Mouse (Mus musculus) left cerebral cortex, postnatal 4 days (tissue): Measurements from ENCODE around the gene Celf2. TPM values are rescaled to one million over a fixed set of nuclear protein-coding genes. Genes with fewer than 3 reads are reported as not detected.

ENCODE experiments used
- DNase-seq: peaks from one replicate; pipeline ENCODE4 v3.0.0-alpha.2; 2022
- intact Hi-C: fragments of 180-260 bp; cut with DNase I; formaldehyde crosslinking; loops from one replicate; pipeline ENCODE4 v1.15.1; 2025
- total RNA-seq, 2 experiments: library from RNA; stranded (reverse); gene quantifications; 2 replicates each; pipeline ENCODE4 v1.2.3; 2021

Celf2 gene
- total RNA-seq, 2 experiments from 2014 or later, result 705 to 801 TPM

DNA sequence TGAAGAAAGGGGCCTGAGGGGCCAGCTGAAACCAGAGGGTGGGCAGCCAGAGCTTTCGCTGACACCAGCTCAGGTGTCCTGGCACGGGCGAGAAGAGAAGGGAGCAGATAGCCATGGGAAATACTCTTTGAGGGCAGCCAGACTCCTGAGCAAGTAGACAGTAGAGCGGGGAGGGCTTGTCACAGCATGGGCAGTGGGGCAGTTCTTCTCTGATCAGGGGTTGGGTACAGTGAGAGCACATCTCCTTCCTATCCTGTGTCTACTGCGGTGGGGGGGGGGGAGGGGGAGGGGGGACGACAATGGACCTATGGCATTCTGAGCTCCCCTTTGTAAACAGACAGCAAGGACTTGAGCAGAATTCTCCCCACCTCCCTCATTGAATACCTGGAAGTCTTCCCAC is 968.5 kb downstream of the Celf2 start:
- no peak for DNase-seq
- intact Hi-C loops, result no loop called here

DNA sequence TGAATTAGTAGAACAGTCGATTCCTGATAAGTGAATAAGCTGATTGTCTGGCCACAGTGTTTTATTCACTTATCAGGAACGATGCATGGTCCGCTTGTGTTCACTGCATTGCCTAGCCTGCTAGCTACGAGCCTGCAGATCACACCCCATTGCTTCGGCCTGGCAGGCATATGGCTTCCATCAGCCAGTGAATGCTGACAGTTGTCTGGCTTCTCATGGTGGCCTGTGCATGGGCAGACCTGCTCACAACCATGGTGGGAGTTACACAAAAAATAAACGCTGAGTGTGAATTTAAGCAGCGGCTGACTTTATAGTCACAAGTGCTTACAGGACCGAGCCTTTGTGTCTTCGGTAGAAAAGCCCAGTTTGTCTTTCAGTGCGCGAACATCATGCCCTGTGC is 969.3 kb downstream of the Celf2 start:
- intact Hi-C loops, result no loop called here

DNA sequence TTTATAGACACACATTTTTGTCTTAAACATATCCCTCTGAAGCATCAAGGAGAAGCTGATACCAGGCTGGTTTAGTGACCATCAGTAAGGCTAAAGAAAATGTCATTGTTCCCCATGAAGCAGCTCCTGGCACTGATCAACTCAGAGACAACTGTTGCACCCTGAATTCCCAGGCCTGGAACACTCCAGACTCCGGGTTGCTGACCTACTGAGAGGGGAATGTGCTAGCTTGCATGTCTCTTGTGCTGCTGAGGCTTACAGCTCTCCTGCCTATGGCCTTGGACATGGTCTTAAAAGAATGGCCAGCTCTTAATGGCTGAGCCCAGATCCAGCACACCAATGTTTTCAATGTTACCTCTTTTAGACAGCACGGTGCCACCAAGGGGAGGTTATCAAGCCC is 970.9 kb downstream of the Celf2 start:
- DNase-seq, result no peak
- intact Hi-C loops, result no loop called here

More for the DNA sequence above, 969.3 kb downstream of the Celf2 start:
- peak; percentile 34 for DNase-seq

DNA sequence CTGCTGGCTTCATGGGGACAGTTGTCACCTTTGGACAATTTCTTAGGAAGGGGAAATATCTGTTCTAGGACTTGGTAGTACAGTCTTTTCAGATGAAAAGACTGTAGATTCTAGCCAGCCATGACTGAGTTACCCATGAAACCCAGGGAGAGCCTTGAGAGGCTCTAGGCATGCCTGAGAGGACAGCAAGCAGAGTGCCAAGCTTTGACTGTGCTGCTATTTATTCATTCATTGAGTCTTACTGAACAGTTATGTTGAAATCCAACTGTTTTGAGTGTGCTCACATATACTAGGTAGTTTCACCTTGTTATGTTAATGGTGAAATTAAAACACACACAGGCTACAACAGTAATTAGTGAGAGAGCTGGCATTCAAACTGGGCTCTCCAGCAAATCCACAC is 971.3 kb downstream of the Celf2 start:
- intact Hi-C loops, result no loop called here
- DNase-seq, result no peak

DNA sequence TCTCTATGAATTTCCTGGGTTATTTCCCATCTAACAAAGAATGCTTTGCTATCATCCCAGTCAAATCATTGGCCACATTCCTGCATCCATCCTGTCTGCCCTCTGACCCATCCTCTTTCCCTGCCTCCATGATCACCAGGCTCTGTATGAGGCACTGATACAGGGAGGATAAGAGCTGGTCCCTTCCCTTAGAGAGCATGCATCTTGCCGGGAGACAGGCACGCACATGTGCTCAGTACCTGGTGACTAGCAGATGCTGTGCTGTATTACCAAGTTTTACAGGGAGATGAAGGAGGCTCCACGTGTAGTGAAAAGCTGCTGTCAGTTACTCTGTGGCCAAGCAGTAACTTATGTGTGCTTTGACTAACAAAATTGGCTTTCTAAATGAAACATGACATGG is 972.0 kb downstream of the Celf2 start:
- intact Hi-C loops, result no loop called here
- no peak for DNase-seq

DNA sequence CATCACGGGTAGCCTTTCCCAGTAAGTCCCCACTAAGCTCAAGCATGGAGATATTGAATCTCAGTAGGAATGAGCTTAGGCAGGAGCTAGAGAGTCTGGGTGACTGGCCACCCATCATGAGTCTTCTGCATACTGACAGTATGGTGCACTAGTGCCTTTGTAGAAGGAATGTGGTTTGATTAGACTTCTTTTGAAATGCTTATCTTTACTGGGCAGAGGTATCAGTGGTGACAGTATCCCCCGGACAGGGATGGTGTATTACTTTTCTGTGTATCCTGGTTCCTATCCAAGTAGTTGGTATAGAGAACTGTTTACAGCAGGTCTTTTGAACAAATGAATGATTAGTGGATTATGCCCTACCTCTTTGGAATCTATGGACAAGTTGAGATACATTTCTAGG is 973.0 kb downstream of the Celf2 start:
- intact Hi-C loops, result no loop called here
- DNase-seq, result no peak

DNA sequence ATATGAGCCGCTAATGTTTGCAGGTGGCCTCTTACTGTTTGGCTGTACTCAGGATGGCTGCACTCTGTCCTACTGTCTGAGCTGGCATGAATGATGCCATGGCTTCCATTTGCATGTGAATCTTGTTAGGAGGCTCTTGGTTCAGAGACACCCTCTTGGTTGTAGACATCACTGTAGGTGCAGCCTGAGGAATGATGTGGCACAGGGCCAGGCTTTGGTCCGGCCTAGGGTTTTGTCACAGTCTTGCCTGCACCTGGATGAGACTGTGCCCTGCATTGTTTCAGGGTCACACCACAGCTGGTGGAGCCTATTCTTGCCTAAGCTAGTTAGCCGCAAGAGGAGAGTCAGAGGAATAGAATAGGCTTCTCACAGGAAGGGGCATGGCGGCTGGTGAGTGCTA is 977.0 kb downstream of the Celf2 start:
- intact Hi-C loops, result no loop called here
- no peak for DNase-seq

DNA sequence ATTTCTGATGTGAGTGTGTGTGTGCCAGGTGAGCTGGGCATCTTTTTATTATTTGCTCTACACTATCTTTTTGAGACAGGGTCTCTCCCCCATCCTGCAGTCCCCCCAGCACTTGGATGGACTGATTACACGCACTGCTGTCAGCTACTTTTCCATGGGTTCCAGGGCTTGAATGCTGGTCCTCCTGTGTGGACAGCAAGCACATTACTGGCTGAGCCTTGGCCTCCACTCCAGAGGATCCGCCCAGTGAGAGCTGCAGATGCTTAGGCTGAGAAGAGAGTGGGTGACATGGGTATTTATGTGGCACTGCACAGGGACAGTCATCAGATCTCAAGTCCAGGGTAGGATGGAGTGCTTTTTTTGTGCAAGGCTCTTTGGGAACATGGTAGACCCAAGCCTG is 981.3 kb downstream of the Celf2 start:
- intact Hi-C loops, result no loop called here
- DNase-seq, result no peak

DNA sequence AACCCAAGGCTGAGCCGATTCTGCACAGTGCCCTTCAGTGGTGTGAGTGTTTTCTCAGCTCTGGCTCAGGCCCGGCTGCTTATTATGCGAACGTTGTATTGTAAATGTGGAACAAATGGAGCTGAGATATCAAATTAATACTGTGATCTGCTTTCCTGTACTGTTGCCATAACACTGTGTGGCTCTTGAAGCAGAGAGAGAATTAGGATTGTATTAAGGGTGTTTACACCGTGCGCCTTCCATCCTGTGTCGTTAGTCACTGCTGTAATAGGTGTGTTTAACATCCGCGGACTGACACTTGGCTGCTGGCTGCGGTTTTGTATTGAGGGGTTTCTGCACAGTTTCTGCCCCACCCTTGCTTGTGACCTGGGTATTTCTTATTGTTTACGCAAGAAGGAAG is 982.5 kb downstream of the Celf2 start:
- DNase-seq, result no peak
- intact Hi-C loops, result no loop called here

DNA sequence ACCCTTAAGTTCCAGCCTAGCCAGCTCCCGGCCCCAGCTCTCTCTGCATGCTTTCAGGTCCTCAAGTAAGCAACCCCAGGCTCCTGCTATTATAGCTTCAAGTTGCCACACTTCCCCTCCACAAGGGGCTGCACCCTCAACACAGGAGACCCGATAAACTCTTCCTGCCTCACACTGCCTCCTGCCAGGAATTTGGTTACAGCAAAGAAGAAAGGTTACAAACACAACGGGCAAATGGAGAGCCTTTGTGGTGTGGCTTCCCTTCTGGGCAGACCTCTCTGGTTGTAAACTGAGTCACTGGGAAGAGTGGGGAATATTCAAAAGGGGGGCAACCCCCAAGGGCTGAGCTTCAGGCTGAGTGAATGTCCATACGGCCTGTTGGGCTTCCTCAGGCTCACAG is 983.1 kb downstream of the Celf2 start:
- DNase-seq, result no peak
- intact Hi-C loops, result no loop called here

DNA sequence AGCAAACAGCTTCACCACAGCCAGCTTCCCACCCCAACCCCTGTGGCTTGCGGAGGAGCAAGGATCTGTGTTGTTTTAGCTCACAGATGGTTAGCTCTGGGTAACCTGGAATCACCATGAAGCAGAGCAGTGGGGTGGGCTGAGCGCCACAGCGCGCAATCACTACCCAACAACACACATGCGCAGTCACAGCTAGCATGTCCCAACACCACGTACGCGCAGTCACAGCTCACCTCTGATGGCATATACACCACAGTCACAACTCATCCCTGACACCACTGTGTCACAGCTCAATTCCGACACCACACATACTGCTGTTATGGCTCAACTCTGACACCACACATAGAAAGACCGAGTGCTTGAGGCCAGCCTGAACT is 985.5 kb downstream of the Celf2 start:
- intact Hi-C loops, result no loop called here
- no peak for DNase-seq

DNA sequence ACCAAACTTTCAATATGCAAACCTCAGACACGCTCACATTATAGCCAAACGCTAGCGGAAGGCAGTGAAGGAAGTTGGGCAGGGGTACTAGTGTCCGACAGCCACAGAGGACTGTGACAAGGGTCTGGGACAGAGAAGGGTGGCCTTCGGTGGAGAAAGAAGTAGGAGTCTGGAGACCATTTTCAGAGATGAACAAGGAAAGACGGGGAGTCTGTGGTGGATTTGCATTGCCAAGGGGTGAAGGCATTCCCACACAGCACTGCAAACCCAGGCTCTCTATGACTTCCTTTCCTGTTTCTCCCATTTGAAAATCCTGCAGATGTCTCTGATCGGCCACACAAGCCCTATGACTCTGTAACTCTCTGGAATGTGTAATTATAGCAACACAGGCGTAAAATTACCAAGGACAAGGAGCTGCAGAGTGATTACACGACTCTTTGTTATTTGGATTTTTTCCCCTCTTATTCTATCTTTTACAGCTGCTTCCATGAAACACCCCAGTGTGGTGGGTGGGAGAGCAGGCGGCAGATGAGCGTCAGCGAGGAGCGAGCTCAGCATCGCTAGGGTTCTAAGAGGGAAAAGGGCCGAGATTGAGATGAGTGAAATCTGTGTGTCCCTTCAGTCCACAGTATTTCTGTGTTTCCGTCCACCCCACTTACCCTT is 986.0 kb downstream of the Celf2 start:
- intact Hi-C loops, result no loop called here
- no peak for DNase-seq

DNA sequence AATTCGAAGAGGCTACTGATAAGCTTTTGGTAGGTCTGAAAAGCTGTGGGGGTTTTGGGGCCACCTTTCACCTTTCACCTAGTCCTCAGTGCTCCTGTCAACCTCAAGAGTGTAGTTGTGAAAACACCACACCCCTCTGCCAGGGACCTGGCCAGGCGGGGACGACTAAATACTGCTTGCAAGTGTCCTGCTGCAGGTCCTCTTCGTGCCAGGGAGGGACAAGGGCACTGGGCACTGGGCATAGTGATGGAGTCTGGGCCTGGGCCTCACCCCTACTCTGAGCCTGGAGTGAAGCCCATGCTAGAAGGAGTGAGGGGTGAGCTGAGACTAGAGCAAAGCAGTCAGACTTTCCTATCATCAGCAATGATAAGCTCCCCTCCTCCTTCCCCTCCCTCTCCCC is 987.0 kb downstream of the Celf2 start:
- no peak for DNase-seq
- intact Hi-C loops, result no loop called here

DNA sequence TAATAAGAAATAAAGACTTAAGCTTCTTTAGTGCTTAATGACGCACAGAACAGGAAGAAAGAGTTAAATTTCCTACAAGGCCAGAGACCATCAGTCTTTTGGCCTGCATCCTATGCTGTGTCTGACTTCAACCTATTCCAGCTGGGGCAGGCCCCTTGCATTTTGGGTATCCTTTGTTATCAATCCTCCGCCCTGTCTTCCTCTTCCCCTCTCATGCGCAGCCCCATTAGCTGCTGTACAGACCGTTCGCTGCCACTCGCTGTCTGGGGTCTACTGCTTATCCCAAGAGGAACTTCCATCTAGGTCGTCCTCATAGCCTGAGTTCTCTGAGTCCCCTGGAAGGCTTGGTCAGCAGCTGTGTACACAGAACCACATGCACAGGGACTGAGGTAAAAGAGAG is 996.2 kb downstream of the Celf2 start:
- intact Hi-C loops, result no loop called here
- DNase-seq, result no peak

DNA sequence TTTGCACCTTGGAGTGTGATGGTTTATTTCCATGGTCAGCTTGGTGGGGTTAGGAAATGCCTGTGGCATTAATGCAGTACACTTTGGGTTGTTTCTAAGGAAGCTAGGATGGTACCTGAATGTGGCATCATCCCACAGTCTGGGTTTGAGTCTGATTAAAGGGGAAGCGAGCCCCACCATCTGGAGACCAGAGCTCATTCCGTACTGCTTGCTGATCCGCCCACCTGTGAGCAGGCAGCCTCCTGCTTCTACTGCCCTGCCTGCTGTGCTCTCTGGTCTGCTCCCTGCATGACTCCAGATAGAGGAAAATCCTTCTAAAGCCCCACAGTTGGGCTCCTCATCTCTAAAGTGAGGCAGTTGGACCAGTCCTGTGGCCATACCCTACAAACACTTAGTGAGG is 1002.3 kb downstream of the Celf2 start:
- intact Hi-C loops, result no loop called here
- no peak for DNase-seq

DNA sequence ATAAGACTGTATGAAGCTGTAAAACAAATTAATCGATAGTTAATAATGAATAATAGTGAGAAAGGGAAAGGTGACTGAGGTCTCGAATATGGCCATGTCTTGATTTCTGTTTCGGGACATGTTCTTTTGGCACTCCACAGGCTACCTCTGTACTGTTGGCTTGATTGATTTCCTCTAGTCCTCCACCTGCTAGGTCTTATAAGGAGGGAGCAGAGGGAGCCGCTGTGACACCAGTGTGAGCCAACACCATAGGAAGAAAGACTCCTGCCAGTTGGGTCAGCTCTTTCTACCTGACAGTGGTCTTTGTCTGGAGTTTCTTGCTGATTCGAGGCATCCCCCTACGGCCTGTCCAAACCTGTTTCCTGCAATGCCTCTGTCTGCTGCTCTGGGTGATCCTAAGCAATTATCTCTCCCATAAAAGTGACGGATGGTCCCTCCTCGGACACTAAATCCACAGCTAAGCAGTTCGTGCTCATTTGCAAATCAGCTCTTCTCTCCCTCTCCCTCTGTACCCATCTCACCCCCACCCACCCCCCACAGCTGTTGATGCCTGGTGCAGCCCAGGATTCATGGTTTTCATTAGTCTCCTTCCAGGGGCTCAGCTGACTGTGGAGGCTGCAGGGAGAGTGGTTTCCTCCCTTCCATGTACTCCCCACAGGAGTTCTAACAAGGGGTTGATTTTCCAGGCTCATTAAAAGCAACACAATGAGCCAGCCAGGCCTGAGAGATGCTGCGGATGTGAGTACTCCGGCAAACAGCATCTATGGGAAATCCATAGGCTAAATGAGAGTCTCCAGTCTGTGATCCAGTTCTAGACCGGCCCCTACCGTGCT is 1003.2 kb downstream of the Celf2 start:
- DNase-seq, result no peak
- intact Hi-C loops, result no loop called here

DNA sequence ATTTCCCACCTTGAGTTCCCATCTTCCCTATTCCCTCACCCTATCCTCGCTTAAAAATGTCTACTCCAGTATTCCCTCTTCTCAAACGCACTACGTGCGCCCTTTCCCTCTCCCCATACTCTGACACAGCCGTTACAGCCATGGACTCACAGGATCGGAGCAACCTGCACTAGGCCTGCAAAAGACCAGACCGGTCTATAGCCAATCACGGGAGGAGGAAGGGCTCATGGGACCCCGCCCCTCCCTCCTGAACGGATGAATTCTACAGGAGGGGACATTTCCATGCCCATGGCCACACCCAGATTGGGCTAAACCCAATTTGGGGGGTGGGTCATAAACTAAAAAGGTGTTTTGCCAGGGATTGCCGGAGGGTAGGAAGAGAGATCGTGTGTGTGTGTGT is 1003.8 kb downstream of the Celf2 start:
- no peak for DNase-seq
- intact Hi-C loops, result no loop called here

DNA sequence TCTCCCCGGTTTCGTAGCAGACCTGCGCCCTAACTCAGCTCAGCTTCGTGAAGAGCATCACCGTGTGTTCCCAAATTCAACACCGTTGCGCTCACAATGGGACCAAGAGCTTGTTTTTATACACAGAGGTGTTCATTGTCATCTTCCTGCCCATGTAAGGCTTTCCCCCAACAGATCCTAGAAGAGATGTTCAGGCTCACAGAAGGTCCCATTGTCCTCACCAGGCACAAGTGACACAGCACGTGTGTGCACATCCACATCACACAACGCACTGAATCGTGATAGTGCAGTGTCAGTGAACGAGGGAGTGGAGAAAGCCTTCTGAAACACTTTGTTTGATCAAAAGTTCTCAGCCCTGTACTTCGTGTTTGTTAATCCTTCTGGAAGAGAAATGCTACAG is 1011.3 kb downstream of the Celf2 start:
- intact Hi-C loops, result no loop called here
- no peak for DNase-seq

DNA sequence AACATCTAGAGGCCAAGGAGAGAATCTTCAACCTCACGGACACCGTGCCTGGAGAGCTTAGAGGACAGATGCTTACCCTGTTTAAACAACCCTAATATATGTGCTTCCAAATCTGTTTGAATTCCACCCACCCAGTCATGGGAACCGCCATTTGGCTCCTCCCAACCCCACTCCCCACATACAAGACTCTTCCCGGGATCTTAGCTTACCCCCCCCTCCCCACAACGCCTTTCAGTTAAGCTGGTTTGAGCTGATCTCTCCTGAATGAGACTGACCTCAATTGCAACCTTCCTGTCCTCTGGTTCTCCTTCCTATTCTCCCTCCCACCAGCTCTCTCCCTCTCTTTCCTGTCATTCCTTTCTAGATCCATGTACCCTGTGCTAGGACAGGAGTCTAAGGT is 1011.7 kb downstream of the Celf2 start:
- no peak for DNase-seq
- intact Hi-C loops, result no loop called here

DNA sequence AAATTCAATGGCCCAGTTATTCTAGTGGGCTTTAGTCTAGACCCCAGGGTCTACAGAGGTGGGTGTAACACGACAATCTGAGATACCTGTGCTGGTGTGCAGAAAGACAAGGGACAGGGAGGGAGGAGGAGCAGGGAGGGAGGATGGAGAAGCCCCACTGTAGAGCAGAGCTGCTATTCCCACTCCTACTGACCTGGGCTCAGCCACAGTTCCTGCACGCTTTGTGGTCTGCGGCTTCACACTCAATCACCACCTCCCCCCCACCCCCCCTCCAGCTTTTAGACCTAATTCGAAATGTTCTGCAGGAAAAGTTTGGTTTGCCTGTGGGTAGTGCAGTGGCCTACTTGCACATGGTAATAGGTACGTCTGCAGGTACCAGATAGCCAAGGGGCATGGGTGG is 1015.5 kb downstream of the Celf2 start:
- no peak for DNase-seq
- intact Hi-C loops, result no loop called here

DNA sequence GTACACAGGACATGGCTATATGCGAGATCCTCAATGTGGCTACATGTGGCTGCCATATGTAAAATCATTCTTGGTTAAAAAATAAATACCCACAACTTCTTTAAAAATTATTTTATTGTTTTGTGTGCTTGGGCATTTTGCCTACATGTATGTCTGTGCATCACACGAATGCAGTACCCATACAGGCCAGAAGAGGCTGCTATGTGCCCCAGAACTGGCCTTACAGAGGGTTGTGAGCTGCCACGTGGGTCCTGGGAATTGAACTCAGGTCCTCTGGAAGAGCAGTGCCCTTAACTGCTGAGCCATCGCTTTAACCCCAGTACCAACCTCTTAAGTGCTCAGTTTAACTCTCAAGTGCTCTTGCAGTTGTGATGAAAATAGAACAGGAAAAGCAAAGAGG is 1018.5 kb downstream of the Celf2 start:
- intact Hi-C loops, result no loop called here
- no peak for DNase-seq

DNA sequence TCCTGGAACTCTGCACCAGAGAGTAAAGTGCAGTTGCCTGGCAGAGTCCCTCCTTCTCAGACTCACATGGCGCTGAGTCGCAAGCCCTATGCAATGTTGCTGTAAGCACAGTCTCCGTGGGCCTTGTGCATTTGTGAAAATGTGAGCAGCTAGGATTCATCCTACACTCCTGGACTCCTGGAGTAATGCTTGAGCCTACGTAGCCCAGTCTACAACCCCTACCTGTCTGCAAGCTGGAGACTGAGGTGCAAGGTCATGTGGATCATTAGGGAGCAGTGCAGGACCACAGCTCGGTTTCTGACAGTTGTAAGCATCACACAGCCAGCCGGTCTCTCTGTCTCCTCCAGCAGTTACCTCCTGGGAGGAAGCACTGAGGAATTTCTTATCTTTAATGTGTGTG is 1019.3 kb downstream of the Celf2 start:
- intact Hi-C loops, result no loop called here
- DNase-seq, result no peak
